Mouse (Mus musculus): ENCODE data around the gene Rasgef1b.

The Rasgef1b gene

DNA sequence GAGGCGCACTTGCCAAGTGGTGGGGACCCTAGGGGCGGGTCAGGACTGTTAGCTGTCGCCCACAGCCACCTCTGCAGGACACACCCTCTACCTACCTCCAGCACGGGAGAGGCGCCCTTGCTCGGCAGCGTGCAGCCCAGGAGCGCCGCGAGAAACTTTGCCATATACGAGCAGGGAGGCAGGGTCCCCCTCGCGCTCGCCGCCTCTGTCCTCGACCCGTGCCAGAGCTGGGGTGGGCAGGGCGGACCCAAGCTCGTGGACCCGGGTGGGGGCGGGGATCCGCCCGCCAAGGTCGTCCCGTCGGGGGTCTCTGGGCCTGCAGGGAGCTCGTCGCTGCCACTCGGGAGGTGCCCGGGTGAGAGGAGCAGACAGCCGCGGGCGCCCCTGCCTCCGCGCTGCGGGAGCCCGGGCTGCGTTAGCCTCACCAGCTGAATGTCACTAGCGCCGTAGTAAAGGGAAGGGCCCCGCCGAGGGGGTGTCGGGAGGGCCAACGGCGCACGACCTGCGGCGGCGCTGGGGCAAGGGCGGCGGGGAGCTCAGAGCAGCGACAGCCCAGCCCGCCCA, at the start of gene Rasgef1b:
Gene Rasgef1b (minus strand): TSS at position 417 of the 564 bp plus-strand sequence.
- DNase-seq (ENCODE audit: low read depth in 1 of 2, low spot score in 2 of 2) = no peak

DNA sequence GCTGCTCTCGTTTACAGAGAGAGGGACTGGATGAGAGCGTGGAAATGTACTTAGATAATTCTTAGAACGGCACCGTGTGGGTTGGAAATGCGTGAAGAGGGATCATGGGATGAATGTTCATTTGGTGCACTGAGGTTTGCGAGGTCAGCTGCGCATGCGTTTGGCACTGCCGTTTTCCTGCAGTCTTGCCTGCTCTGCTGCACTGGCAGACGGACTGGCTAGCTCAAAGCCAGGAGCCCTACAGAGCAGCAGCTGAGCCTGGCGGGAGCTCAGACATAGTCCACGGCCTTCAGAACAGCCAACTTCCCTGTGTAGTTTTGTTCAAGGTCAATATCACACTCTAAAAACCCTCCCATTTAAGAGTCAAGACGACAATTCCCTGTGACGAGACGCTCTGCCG, 46.5 kb upstream of the Rasgef1b start:
- DNase-seq (ENCODE audit: low read depth in 1 of 2, low spot score in 2 of 2) = no peak

- DNase-seq (ENCODE audit: low read depth in 1 of 2, low spot score in 2 of 2) = no peak
These were observed 44.4 kb upstream of the Rasgef1b start for GRCm38 (mm10) chr5:99773265-99773664.

DNA sequence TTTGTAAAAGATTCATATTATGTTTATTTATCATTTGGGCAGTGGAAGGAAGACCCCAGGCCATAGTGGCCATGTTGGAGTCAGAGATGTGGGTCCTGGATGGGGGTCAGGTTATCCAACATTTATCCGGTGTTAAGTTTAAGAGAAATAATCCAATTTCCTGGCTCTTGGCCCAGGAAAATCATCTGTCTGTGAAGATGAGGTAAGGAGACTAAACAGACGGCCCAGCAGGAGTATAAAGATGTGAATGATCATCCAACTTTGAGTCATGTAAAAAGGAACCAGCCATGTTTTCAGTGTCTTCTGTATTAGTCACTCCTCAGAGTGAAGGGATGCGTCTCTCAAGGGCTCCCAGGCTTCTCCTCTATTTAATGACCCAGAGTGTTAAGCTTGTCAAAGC, 35.4 kb upstream of the Rasgef1b start:
- DNase-seq (ENCODE audit: low read depth in 1 of 2, low spot score in 2 of 2) = no peak

GRCm38 (mm10) chr5:99758859-99759258, 30.0 kb upstream of the Rasgef1b start:
- no peak for DNase-seq (ENCODE audit: low read depth in 1 of 2, low spot score in 2 of 2)

DNA sequence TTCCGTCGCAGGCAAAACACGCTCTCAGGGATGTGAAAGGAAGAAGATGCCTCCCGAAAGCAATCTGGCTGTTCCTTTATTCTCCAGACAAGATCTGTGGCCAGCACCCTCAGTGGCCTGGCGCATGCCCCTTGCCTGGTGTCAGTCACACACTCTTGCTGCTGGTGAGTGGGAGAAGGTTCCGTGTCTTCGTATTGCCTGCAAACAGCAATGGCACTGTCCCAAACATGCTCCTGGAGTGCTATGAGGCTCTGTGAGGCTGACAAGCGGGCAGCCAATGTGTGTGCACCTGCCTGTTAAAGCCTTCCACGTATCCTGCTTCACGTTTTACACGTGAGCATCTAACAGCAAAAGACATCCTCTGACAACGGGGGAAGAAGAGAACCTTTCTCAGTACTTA, 25.0 kb upstream of the Rasgef1b start:
- DNase-seq (ENCODE audit: low read depth in 1 of 2, low spot score in 2 of 2) = no peak

- DNase-seq (ENCODE audit: low read depth in 1 of 2, low spot score in 2 of 2) = no peak
These were observed 24.5 kb upstream of the Rasgef1b start for GRCm38 (mm10) chr5:99753368-99753767.

- no peak for DNase-seq (ENCODE audit: low read depth in 1 of 2, low spot score in 2 of 2)
These were observed 23.9 kb upstream of the Rasgef1b start for GRCm38 (mm10) chr5:99752670-99753231.

DNA sequence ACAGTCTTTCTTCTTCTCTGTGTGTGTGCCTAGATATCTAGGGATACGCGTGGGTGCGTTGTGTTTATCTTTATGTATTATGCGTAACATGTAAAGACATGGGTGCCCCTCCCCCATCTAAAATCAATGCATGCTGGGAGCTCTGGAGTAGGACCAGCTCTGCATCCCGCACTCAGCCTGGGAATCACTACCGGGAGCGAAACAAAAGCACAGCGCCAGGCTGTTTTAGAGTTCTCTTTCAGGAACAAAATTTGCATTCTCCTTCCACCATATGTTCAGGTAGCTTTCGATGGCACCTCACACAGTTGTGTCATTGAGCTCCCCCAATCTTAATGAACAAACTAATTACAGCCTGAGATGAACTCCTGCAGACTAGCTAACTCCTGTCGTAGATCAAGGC, 19.6 kb upstream of the Rasgef1b start:
- DNase-seq (ENCODE audit: low read depth in 1 of 2, low spot score in 2 of 2) = no peak

- no peak for DNase-seq (ENCODE audit: low read depth in 1 of 2, low spot score in 2 of 2)
These were observed 17.2 kb upstream of the Rasgef1b start for GRCm38 (mm10) chr5:99746087-99746486.

- DNase-seq (ENCODE audit: low read depth in 1 of 2, low spot score in 2 of 2) = no peak
These were observed 14.0 kb upstream of the Rasgef1b start for GRCm38 (mm10) chr5:99742874-99743273.

DNA sequence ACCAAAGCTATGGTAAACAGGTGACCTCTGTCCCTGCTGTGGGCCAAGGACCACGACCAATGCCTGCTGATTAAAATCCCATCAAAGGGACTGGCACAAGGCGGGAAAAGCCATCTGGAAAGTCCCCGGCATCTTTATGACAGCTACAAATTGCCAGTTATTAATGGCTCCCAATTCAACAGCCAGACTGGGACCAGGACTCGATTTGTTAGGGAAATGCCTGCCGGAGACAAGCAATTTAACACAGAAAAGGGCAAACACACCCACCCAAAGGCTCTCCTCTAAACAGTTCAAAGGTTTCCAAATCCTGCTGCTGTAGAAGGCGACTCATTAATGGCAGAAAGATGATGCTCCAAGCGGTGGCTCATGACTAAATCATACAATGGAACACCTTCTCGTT, 13.2 kb upstream of the Rasgef1b start:
- DNase-seq (ENCODE audit: low read depth in 1 of 2, low spot score in 2 of 2) = no peak

- DNase-seq (ENCODE audit: low read depth in 1 of 2, low spot score in 2 of 2) = no peak
These were observed 9.3 kb upstream of the Rasgef1b start for GRCm38 (mm10) chr5:99737937-99738727.

GRCm38 (mm10) chr5:99729931-99730330, 1.1 kb upstream of the Rasgef1b start:
- no peak for DNase-seq (ENCODE audit: low read depth in 1 of 2, low spot score in 2 of 2)

DNA sequence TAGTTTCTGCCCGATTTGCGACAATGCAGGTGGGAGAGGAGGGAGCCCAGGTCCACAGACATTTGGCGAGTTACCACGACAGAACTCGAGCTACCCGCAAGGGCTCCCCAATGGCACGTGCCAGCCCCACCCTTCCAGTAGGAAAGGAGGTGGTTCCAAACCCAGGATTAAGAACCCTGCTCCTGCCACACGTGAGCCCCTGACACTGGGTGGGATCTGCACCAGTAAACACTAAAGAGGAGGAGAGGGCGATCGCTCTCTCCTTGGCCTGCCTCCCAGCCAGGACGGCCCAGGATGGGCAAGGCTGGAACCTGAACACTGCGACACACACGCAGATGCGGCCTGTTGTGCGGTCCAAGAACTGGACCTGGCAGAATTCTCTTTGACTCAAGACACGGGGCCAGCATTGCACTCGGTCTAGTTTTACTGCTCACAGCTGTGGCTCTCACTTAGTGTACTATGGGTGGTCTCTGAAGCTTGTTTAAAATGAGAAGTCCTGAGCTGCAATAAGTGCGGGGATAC, 557 bp upstream of the Rasgef1b start:
- DNase-seq (ENCODE audit: low read depth in 1 of 2, low spot score in 2 of 2) = no peak

GRCm38 (mm10) chr5:99728027-99728451, 826 bp downstream of the Rasgef1b start:
- no peak for DNase-seq (ENCODE audit: low read depth in 1 of 2, low spot score in 2 of 2)

DNA sequence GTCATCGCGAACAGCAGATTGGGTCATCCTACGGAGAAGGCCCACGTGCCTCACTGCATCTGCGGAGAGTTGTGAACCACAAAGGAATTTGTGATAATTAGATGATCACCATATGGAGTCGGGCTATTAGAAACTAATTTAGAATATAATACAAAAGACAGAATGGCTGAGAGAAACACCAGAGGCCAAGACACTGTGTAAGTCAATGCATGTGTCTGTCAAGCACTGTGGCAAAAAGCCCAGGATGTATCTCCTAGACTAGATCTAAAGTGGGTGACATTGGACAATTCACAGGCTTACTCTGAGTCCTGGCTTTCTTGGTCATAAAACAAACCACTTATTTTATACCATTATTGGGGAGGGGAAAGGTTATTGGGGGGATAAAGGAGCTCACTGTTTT, 4.9 kb downstream of the Rasgef1b start:
- DNase-seq (ENCODE audit: low read depth in 1 of 2, low spot score in 2 of 2) = no peak

DNA sequence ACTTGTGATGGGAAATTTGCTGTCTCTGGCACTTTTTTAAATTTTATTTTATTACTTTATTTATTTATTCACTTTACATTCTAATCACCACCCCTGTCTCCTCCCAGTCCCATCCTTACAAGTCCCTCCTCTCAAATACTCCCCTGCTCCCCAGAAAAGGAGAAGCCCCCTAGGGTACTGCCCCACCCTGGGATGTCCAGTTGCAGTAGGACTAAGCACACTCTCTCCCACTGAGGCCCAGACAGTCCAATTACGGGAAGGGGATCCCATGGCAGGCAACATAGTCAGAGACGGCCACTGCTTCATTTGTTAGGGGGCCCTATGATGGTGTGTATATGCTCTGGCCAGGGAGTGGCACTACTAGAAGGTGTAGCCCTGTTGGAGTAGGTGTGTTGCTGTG, 6.6 kb downstream of the Rasgef1b start:
- no peak for DNase-seq (ENCODE audit: low read depth in 1 of 2, low spot score in 2 of 2)

- DNase-seq (ENCODE audit: low read depth in 1 of 2, low spot score in 2 of 2) = no peak
These were observed 8.3 kb downstream of the Rasgef1b start for GRCm38 (mm10) chr5:99720554-99720953.

DNA sequence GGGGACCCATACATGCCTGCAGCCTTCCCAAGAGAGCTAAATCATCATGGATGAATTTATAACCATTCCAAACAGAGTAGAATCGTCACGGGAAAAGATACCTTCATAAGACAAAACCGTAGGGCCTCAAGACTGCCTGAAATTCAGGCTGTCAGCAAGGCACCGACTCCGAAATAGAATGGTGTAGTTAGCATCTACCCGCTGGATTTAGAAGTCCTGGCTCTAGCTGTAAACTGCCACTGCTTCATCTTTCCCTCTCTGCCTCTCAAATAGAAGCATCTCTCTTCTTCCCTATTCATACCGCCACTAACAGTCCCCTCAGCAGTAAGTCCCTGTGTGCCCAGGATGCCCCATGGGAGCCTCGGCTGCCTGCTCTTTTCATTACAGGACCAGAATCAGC, 10.9 kb downstream of the Rasgef1b start:
- no peak for DNase-seq (ENCODE audit: low read depth in 1 of 2, low spot score in 2 of 2)

DNA sequence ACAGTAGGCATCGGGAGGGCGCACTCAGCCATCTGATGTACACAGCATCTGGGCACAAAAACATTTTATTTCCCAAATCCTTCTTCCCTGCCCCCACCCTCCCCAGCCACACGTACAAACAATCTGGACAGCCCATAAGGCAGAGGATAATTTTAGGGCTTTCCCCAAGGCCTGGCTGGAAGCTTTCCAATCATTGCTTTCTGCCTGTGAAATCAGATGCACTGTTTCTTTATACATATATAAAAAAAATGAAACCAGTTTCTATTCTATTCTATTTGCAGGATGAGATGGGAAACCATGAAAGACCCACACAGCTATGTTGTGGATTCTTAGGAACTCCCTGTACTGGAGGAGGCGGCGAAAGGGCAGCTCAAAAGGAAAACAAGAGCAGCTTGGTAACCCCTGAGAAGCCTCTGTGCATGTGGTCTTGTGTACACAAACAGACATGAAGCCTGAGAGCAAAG, 13.6 kb downstream of the Rasgef1b start:
- no peak for DNase-seq (ENCODE audit: low read depth in 1 of 2, low spot score in 2 of 2)

- DNase-seq (ENCODE audit: low read depth in 1 of 2, low spot score in 2 of 2) = no peak
These were observed 16.9 kb downstream of the Rasgef1b start for GRCm38 (mm10) chr5:99711947-99712346.

Measured in monocyte, adult 2 months (primary cell).